Mouse (Mus musculus): ENCODE results near the gene Anxa6. TPM values are rescaled to one million over a fixed set of nuclear protein-coding genes. Genes with fewer than 3 reads are reported as not detected.

The Anxa6 gene
- total RNA-seq, 2 experiments from 2014 or later, result 10.4 to 14.0 TPM

GRCm38 (mm10) chr11:55032286-55032685 is 959 bp downstream of the Anxa6 start:
- ATAC-seq (replicated peaks; ENCODE audit: low FRiP score, poor library complexity, severe bottlenecking), result no peak

DNA sequence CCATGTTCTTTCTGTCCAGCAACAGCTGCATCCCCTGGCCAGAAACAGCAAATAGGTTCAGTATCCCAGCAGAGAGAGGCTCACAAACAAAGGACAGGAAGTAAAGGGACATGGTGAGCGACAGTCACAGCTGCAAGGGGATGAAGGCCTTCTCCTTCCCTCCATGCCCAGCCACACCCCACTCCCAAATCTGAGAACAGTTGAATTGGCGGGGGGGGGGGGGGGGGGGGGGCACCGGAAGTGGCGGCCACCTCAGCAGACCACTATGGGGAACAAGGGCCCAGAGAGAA is 1.3 kb downstream of the Anxa6 start:
- ATAC-seq (replicated peaks; ENCODE audit: low FRiP score, poor library complexity, severe bottlenecking), result no peak

GRCm38 (mm10) chr11:55031211-55031990 is 1.8 kb downstream of the Anxa6 start:
- no peak for ATAC-seq (replicated peaks; ENCODE audit: low FRiP score, poor library complexity, severe bottlenecking)

GRCm38 (mm10) chr11:55028509-55028908 is 4.7 kb downstream of the Anxa6 start:
- no peak for ATAC-seq (replicated peaks; ENCODE audit: low FRiP score, poor library complexity, severe bottlenecking)

DNA sequence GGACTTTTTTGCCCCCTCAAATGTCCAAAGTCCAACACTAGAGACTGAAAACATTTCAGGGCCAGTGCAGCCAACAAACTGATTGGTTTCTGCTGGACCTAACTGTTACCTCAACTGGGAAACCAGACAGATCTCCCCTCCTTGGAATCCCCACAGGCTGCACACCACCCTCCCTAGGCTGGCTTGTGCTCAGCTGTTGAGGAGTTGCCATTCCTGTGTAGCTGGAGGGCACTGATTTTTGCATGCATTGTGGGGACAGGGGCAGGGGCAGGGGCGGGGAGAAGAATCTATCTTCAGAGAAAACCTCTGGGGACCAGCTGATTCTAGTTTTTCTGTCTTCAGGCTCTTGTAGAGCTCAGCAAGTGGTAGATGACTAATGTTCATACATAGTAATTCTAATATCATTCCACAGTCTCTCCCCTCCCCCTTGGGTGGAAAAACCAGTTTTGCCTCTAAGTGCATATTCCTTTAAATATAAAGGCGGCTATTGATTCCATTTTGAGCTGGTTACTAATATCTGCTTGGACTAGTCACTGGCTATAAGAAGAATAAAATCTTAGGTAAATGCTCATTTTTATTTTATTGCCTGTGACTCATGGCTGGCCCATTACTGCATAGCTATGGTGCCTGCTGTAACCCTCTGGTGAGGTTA is 5.9 kb downstream of the Anxa6 start:
- no peak for ATAC-seq (replicated peaks; ENCODE audit: low FRiP score, poor library complexity, severe bottlenecking)

DNA sequence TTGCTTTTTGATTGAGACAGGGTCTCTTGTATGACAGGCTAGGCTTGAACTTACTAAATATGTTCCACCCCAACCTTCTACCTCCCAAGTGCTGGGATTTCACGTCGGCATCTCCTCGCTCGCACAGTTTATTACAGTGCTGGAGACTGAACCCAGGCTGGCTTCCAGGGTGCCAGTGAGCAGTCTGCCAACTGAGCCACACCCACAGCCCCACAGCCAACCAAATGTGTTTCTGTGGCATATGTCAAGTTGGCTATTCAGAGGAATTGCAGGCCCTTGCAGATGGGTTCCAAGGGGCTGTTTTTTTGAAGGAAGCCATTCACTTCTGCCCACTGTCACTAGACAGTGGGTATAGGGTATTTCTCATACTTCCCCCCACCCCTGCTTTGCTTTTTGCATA is 7.3 kb downstream of the Anxa6 start:
- no peak for ATAC-seq (replicated peaks; ENCODE audit: low FRiP score, poor library complexity, severe bottlenecking)

GRCm38 (mm10) chr11:55023583-55023982 is 9.7 kb downstream of the Anxa6 start:
- no peak for ATAC-seq (replicated peaks; ENCODE audit: low FRiP score, poor library complexity, severe bottlenecking)

DNA sequence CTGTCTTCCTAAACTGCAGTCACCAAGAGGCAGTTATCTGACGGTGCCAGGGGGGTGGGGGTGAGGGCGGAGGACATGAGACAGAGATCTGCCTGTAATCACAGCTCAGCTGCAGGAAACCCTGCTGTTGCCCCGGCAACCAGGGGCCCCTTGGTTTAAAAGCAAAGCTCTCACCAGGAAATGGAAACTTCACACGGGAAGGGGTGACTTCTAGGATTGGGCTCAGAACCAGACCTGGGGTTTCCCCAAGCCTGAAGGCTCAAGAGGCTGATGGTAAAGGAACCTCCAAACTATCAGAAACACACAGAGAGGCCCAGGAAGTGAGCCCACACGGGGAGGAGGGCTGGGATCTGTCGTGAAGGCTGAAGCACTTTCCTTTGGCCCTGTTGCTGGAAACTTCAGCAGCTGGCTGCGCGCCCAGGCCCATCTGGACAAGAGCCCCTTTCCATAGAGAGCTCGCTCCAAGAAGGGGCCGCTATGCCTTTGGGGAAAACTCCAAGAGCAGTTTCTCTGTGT is 10.1 kb downstream of the Anxa6 start:
- ATAC-seq (replicated peaks; ENCODE audit: low FRiP score, poor library complexity, severe bottlenecking), result no peak

GRCm38 (mm10) chr11:55022508-55022907 is 10.7 kb downstream of the Anxa6 start:
- no peak for ATAC-seq (replicated peaks; ENCODE audit: low FRiP score, poor library complexity, severe bottlenecking)

DNA sequence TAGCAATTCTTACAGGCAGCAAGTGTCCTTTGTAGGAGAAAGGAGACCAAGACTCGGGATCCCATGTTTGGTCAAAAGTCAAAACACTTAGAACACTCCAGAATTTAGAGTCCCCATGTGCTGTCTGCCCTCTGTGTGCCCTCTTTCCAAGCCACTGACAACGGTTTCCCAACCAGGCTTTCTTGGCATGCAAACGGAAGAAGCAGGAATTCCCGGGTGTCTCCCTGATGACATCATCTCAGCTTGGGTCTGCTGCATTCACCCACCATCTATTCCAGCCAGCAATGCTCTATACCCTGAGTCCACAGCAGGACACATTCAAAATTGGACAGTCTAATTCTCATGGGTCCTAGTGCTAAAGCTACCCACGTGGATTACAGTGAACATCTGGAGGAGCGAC is 11.4 kb downstream of the Anxa6 start:
- no peak for ATAC-seq (replicated peaks; ENCODE audit: low FRiP score, poor library complexity, severe bottlenecking)

GRCm38 (mm10) chr11:55021458-55021857 is 11.8 kb downstream of the Anxa6 start:
- no peak for ATAC-seq (replicated peaks; ENCODE audit: low FRiP score, poor library complexity, severe bottlenecking)

DNA sequence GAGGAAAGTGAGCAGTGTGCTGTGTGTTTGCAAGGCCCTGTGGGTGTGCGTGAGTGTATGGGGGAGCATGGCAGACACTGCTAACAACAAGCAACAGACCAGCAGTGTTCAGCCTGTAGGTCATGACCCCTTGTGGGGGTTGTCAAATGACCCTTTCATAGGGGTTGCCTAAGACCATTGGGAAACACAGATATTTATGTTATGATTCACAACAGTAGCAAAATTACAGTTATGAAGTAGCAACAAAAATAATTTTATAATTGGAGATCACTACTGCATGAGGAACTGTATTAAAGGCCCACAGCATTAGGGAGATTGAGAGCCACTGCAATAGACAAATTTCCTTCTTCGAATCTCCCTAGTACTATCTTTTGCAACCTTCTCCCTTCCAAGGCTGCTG is 13.5 kb downstream of the Anxa6 start:
- ATAC-seq (replicated peaks; ENCODE audit: low FRiP score, poor library complexity, severe bottlenecking), result no peak

DNA sequence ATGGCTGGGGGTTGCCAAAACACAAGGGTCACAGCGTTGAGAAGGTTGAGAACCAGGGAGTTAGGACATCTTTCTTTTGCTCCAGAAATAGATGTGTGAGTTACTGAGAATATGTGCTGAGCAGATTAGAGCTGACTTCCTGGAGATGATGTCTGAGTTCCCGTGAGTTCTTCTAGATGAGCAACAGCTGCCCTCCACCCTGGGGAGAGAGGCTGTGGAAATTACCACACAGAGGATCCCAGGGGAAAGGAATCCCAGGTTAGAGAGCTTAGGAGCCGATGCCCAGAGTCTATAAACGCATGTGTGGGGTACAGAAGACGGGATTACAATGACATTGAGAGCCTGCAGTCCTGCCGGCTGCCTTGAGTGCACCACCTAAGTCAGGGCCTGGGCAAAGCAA is 15.2 kb downstream of the Anxa6 start:
- no peak for ATAC-seq (replicated peaks; ENCODE audit: low FRiP score, poor library complexity, severe bottlenecking)

DNA sequence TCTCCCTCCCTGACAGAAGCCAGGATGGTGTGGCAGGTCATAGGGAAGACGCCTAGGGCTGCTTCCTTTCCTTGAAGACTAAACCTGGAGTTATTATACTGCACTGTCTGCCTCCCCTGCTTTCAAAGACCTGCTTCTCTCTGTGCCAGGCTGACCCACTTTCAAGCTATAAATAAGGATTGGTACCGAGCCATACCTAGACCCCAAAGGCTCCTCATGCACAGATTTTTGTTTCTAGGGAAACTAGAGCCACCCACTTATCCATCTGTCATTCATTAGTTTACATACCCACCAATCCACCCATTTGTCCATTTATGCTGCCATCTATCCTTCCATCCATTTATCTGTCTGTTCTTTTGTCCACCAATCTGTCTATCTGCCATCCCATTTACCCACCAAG is 16.0 kb downstream of the Anxa6 start:
- no peak for ATAC-seq (replicated peaks; ENCODE audit: low FRiP score, poor library complexity, severe bottlenecking)

- no peak for ATAC-seq (replicated peaks; ENCODE audit: low FRiP score, poor library complexity, severe bottlenecking)
Observed at GRCm38 (mm10) chr11:55016758-55017157, 16.5 kb downstream of the Anxa6 start.

GRCm38 (mm10) chr11:55015831-55016241 is 17.4 kb downstream of the Anxa6 start:
- ATAC-seq (replicated peaks; ENCODE audit: low FRiP score, poor library complexity, severe bottlenecking), result no peak

DNA sequence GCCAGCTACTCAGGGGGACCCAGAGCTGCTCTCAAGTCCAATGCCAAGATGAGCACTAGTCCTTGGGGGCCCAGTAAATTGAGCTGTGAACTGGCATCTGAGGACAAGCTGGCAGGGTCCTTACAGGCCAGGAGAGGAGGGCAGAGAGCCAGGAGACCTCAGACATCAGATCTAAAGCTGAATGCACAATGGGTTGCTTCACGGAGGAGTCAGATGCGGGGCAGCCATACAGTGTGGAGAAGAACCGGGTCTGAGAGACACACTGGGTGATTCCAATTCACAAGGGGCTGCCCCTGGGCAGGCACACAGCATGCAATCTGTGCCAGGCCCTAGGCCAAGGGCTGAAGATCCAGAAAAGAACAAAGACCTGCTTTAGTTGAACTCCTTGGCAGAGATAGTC is 18.0 kb downstream of the Anxa6 start:
- no peak for ATAC-seq (replicated peaks; ENCODE audit: low FRiP score, poor library complexity, severe bottlenecking)

- ATAC-seq (replicated peaks; ENCODE audit: low FRiP score, poor library complexity, severe bottlenecking), result no peak
Observed at GRCm38 (mm10) chr11:55013802-55014201, 19.4 kb downstream of the Anxa6 start.

DNA sequence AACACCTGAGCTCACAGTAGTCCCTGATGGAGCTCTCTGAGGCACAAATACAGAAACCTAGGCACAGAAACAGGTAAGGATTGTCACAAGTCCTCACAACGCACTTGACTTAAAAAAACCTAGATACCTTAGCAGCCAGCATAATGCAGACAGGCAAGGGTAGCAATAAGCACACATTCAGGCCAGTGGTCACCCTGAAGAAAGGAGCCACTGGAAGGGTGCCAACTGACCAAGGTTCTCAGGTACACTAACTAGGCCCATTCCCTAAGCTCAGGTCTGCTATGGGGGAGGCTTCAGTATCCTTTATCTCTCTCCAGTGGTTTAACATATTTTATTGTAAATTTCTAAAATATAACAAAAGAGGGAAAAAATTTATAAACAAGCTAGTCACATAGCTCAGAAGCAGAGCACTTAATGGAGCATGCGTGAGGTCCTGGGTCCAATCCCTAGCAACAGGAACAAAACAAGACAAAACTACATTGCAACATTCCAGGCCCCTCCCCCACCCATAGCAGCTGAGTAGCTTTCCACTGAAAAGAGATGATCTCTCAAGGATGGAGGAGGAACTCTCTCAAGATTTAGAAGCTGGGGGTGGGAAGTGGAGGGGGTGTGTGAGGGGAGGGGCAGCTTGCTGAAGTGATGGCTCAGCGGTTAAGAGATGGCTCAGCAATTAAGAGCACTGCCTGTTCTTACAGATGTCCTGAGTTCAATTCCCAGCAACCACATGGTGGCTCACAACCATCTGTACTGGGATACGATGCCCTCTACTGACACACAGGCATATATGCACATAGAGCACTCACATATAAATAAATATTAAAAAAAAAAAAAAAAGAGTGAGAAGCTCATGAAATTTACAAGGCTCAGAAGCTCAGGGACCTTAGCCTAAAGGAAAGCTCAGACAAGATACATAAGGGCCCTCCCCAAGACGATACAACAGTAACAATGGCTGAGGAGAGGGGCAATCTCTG is 20.4 kb downstream of the Anxa6 start:
- ATAC-seq (replicated peaks; ENCODE audit: low FRiP score, poor library complexity, severe bottlenecking), result no peak

GRCm38 (mm10) chr11:55011440-55011839 is 21.8 kb downstream of the Anxa6 start:
- ATAC-seq (replicated peaks; ENCODE audit: low FRiP score, poor library complexity, severe bottlenecking), result no peak
